Mouse (Mus musculus): ENCODE data around the gene Dnah2.

GRCm38 (mm10) chr11:69382478-69383105 is 166.3 kb downstream of the Dnah2 start:
- TF ChIP-seq CTCF (conservative IDR thresholded peaks at IDR 0.05 in 1 of 2, IDR thresholded peaks at IDR 0.05 in 1 of 2; ENCODE audit: low read depth in 2 of 2, low read length in 2 of 2): no peak
- TF ChIP-seq POLR2AphosphoS2 (IDR thresholded peaks at IDR 0.05; ENCODE audit: low read depth, low read length): no peak
